Mouse (Mus musculus) neural tube, embryonic 11.5 days (tissue): ENCODE measurements at regions not wholly inside any gene's neighbourhood (a gene's known extent, or its start where the extent isn't known, plus 50 kb on each side); places are given as distances from the start of the nearest gene placed in this dataset.

Experiments
- ATAC-seq: fragments of 200-750 bp; cut with Nextera tagmentation; 2 replicates; pipeline ENCODE4 v1.8.0; 2017; ENCODE audit warnings: moderate number of reproducible peaks, mild to moderate bottlenecking, moderate TSS enrichment, moderate library complexity; ENCODE audit not compliant: insufficient read depth, low FRiP score, low TSS enrichment
- DNase-seq: peaks from one replicate; pipeline ENCODE4 v3.0.0-alpha.2; 2015; ENCODE audit warnings: low spot score
- H3K27ac ChIP-seq: fragments of 300-500 bp; sonication (generic); 2 replicates; pipeline ENCODE4 v1.5.1; 2014; ENCODE audit warnings: low read depth, mild to moderate bottlenecking, low read length
- H3K27me3 ChIP-seq: fragments of 300-500 bp; sonication (generic); 2 replicates; pipeline ENCODE4 v1.6.1; 2014; ENCODE audit warnings: mild to moderate bottlenecking, low read length, mixed read lengths; ENCODE audit not compliant: control insufficient read depth, insufficient read depth
- H3K36me3 ChIP-seq: fragments of 300-500 bp; sonication (generic); 2 replicates; pipeline ENCODE4 v1.6.1; 2014; ENCODE audit warnings: mild to moderate bottlenecking, low read length, moderate library complexity, mixed read lengths; ENCODE audit not compliant: control insufficient read depth, insufficient read depth
- H3K4me1 ChIP-seq: fragments of 300-500 bp; sonication (generic); 2 replicates; pipeline ENCODE4 v1.6.1; 2014; ENCODE audit warnings: low read length, mixed read lengths; ENCODE audit not compliant: control insufficient read depth, insufficient read depth
- H3K4me2 ChIP-seq: fragments of 300-500 bp; sonication (generic); 2 replicates; pipeline ENCODE4 v1.6.1; 2014; ENCODE audit warnings: low read depth, mild to moderate bottlenecking, moderate library complexity
- H3K4me3 ChIP-seq: fragments of 300-500 bp; sonication (generic); 2 replicates; pipeline ENCODE4 v1.5.1; 2014; ENCODE audit warnings: low read depth, low read length
- H3K9ac ChIP-seq: fragments of 300-500 bp; sonication (generic); 2 replicates; pipeline ENCODE4 v1.6.1; 2014; ENCODE audit warnings: mild to moderate bottlenecking, low read length
- H3K9me3 ChIP-seq: fragments of 300-500 bp; sonication (generic); 2 replicates; pipeline ENCODE4 v1.6.1; 2016; ENCODE audit warnings: low read length; ENCODE audit not compliant: control insufficient read depth
- WGBS: fragments of 180-500 bp; shearing (Covaris S2); extraction: QIAGEN DNeasy Blood & Tissue Kit; methylation state at CpG from one replicate; pipeline ENCODE4 v1.1.7; 2014; 5-methylcytosine and 5-hydroxymethylcytosine counted together

GRCm38 (mm10) chr13:91274131-91274530, 50.4 kb upstream of the Atg10 start:
- no peak overlapping the region for H3K9ac ChIP-seq
- no peak overlapping the region for H3K4me3 ChIP-seq
- H3K27me3 ChIP-seq = no peaks in the 10 kb centered on the region
- H3K27ac ChIP-seq = no peak overlapping the region
- 95% methylated on average over 1 of the region's 1 CpGs for WGBS
- ATAC-seq (no peak), DNase-seq (no peak)
- H3K4me1 ChIP-seq = no peaks in the 10 kb centered on the region
- no peaks in the 10 kb centered on the region for H3K9me3 ChIP-seq
- H3K4me2 ChIP-seq = no peak overlapping the region
- H3K36me3 ChIP-seq = no peaks in the 10 kb centered on the region

- Histone ChIP-seq H3K9ac (no peak overlapping the region), H3K9me3 (no peaks in the 10 kb centered on the region), H3K27ac (no peak overlapping the region), H3K4me2 (no peak overlapping the region), H3K4me1 (no peaks in the 10 kb centered on the region), H3K27me3 (no peaks in the 10 kb centered on the region), H3K4me3 (no peak overlapping the region), H3K36me3 (no peaks in the 10 kb centered on the region)
- 83% methylated on average over 6 of the region's 6 CpGs for WGBS
- ATAC-seq = no peak
- DNase-seq = no peak
These were observed 50.8 kb upstream of the Atg10 start for GRCm38 (mm10) chr13:91274615-91275014.

GRCm38 (mm10) chr13:91279487-91279886, 55.7 kb upstream of the Atg10 start:
- 83% methylated on average over 3 of the region's 3 CpGs for WGBS
- Histone ChIP-seq H3K4me3 (no peak overlapping the region), H3K36me3 (no peaks in the 10 kb centered on the region), H3K9ac (no peak overlapping the region), H3K27me3 (no peaks in the 10 kb centered on the region), H3K9me3 (no peaks in the 10 kb centered on the region), H3K4me2 (no peak overlapping the region), H3K27ac (no peak overlapping the region), H3K4me1 (no peaks in the 10 kb centered on the region)
- no peak for ATAC-seq
- DNase-seq = no peak

GRCm38 (mm10) chr13:91295552-91296170, 71.9 kb upstream of the Atg10 start:
- H3K4me2 ChIP-seq = no peak overlapping the region
- 81% methylated on average over 7 of the region's 7 CpGs for WGBS
- no peaks in the 10 kb centered on the region for H3K27me3 ChIP-seq
- H3K9me3 ChIP-seq = no peaks in the 10 kb centered on the region
- no peaks in the 10 kb centered on the region for H3K4me1 ChIP-seq
- H3K9ac ChIP-seq = no peak overlapping the region
- ATAC-seq (no peak), DNase-seq (no peak)
- no peaks in the 10 kb centered on the region for H3K36me3 ChIP-seq
- H3K27ac ChIP-seq = no peak overlapping the region
- H3K4me3 ChIP-seq = no peak overlapping the region

DNA sequence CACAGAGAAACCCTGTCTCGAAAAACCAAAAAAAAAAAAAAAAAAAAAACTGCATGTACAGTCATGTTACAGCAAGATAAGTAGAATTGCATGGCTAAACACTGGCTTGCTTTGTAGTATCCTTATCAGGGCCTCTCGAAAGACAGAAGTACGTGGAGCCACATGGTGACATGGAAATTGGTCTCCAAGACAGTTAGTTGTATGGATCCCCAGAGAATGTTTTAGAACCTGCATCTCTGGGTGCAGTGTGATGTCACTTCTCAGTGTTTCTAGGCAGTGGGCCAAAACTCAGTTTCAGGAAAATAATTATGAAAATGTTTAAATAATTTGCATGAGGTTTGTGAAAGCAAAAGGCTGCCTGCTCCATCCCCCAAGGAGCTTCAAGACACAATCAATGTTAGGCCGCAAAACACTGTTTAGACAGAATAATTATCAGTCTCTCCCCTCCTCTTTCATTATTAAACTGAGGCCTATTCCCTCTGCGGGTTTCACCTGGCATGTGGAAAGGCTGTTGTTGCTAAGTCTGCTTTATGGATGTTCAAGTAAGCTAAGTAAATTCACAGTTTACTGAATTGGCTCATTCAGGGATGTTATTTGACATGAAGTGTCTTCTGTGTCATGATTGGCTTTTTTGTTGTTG, 72.9 kb upstream of the Atg10 start:
- H3K9me3 ChIP-seq = no peaks in the 10 kb centered on the region
- WGBS = 79% methylated on average over 5 of the region's 5 CpGs
- H3K4me2 ChIP-seq = no peak overlapping the region
- H3K9ac ChIP-seq = no peak overlapping the region
- no peaks in the 10 kb centered on the region for H3K27me3 ChIP-seq
- H3K36me3 ChIP-seq = no peaks in the 10 kb centered on the region
- H3K4me3 ChIP-seq = no peak overlapping the region
- no peak overlapping the region for H3K27ac ChIP-seq
- no peaks in the 10 kb centered on the region for H3K4me1 ChIP-seq
- DNase-seq (no peak), ATAC-seq (no peak)

- DNase-seq (no peak), ATAC-seq (no peak)
- WGBS = 96% methylated on average over 1 of the region's 1 CpGs
- Histone ChIP-seq H3K27ac (no peak overlapping the region), H3K9ac (no peak overlapping the region), H3K4me2 (no peak overlapping the region), H3K4me3 (no peak overlapping the region), H3K4me1 (no peaks in the 10 kb centered on the region), H3K9me3 (no peaks in the 10 kb centered on the region), H3K27me3 (no peaks in the 10 kb centered on the region), H3K36me3 (no peaks in the 10 kb centered on the region)
These were observed 78.1 kb upstream of the Atg10 start for GRCm38 (mm10) chr13:91301849-91302248.

DNA sequence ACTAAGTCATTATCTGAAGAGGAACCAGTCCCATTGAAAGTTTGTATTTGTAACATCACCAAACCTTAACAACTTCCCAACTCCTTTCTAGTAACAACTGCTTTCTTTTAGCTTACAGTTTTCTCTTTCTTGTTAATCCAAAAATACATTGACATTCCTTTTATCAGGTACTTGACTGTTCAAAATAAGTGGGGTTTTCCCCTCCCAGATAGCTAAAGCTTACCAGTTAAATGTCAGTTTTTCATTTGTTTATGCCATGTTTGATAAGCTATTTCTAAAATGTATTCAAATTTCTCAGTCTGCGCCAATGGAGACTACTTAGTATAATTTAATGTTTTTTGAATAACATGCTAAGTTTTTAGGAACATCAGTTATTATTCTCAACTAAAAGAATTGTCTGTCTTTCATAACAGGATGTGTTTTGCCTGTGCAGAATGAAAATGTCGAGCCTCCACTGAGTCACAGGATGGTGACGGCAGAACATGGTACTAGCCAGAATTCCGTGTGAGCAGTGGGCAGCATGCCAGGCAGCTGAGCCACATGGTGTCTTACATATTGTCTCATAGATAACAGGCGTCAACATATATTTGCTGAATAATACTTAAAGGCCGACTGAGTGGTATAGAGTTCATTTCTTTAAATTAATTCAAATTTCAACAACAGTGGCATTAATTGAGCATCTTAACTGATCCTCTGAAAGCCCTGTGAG, 82.1 kb upstream of the Atg10 start:
- no peak for ATAC-seq
- H3K27me3 ChIP-seq = no peaks in the 10 kb centered on the region

GRCm38 (mm10) chr13:91306545-91306944, 82.8 kb upstream of the Atg10 start:
- Histone ChIP-seq H3K4me3 (no peak overlapping the region), H3K9me3 (no peaks in the 10 kb centered on the region), H3K4me1 (no peaks in the 10 kb centered on the region), H3K27me3 (no peaks in the 10 kb centered on the region), H3K36me3 (no peaks in the 10 kb centered on the region), H3K4me2 (no peak overlapping the region), H3K9ac (no peak overlapping the region), H3K27ac (no peak overlapping the region)
- WGBS = 83% methylated on average over 4 of the region's 4 CpGs
- ATAC-seq (no peak), DNase-seq (no peak)

More for the DNA sequence above, 82.1 kb upstream of the Atg10 start:
- H3K4me2 ChIP-seq = no peak overlapping the region
- no peaks in the 10 kb centered on the region for H3K9me3 ChIP-seq
- no peak overlapping the region for H3K4me3 ChIP-seq
- no peak overlapping the region for H3K27ac ChIP-seq
- no peak for DNase-seq
- no peaks in the 10 kb centered on the region for H3K36me3 ChIP-seq
- no peaks in the 10 kb centered on the region for H3K4me1 ChIP-seq
- 91% methylated on average over 6 of the region's 6 CpGs for WGBS
- no peak overlapping the region for H3K9ac ChIP-seq
